In genomic region chr5:24482247-24483079, GRCm38 (mm10) we compare ENCODE assay signal across 11 mouse cellular contexts. TPM values are rescaled to one million over a fixed set of nuclear protein-coding genes. Genes with fewer than 3 reads are reported as not detected.
DNase-seq lines count a peak whose midpoint lies in the region; ATAC-seq and TF ChIP-seq lines count a peak whose summit lies in the region.
"Had no signal": no experiment of that assay in that cellular context is flagged by ENCODE, and none has a peak within 500 bp of the region (broad histone marks: within the 10 kb centered on the region; RNA-seq: fewer than 3 reads in every experiment).

No protein-coding gene starts in this region.

- WGBS in forebrain, embryonic 15.5 days: 40% methylated on average over 41 of the region's 41 CpGs
- WGBS in kidney, embryonic 15.5 days: 45% methylated on average over 37 of the region's 41 CpGs
- WGBS in liver, postnatal 0 days (ENCODE audit: insufficient replicate concordance): 61% methylated on average over 36 of the region's 41 CpGs

- H3K4me1 ChIP-seq in forebrain, embryonic 15.5 days: peaks cover 38% of the 10 kb centered on the region
- peaks cover 46% of the 10 kb centered on the region for H3K4me1 ChIP-seq in kidney, embryonic 15.5 days
- H3K4me1 ChIP-seq in liver, postnatal 0 days (ENCODE audit: insufficient read depth): 0 out of 2 replicates have a peak, but pooled peaks cover 3% of the 10 kb centered on the region

- no peak overlapping the region for H3K4me3 ChIP-seq in forebrain, embryonic 15.5 days
- H3K4me3 ChIP-seq in kidney, embryonic 15.5 days (replicated peaks): 0 out of 2 replicates have a peak overlapping the region, but pooled peaks have one; percentile 2
- H3K4me3 ChIP-seq in liver, postnatal 0 days (ENCODE audit: low read depth, low read length): no peak overlapping the region
- H3K4me3 ChIP-seq: limb, embryonic 15.5 days had no signal

- H3K27me3 ChIP-seq in forebrain, embryonic 15.5 days: peaks cover 6% of the 10 kb centered on the region; the same call in 1 of the 2 replicates
- 0 out of 2 replicates have a peak, but pooled peaks cover 9% of the 10 kb centered on the region for H3K27me3 ChIP-seq in kidney, embryonic 15.5 days
- H3K27me3 ChIP-seq in liver, postnatal 0 days (ENCODE audit: insufficient read depth, low read length): no peaks in the 10 kb centered on the region
- H3K27me3 ChIP-seq: limb, embryonic 15.5 days had no signal

- no peak for TF ChIP-seq EP300 in liver, postnatal 0 days (IDR thresholded peaks at IDR 0.05; ENCODE audit: low read depth)

- ATAC-seq in forebrain, embryonic 15.5 days (replicated peaks): no peak
- peak; percentile 64 for ATAC-seq in kidney, embryonic 15.5 days (replicated peaks; ENCODE audit: low FRiP score)
- peak; percentile 75 for ATAC-seq in liver, postnatal 0 days
- no peak for ATAC-seq in erythroblast, adult 5-6 weeks (replicated peaks; ENCODE audit: low FRiP score, poor library complexity, severe bottlenecking)

- no peak for TF ChIP-seq CTCF in liver, postnatal 0 days (IDR thresholded peaks at IDR 0.05; ENCODE audit: low read depth)

- no peak overlapping the region for H3K4me2 ChIP-seq in forebrain, embryonic 15.5 days (replicated peaks)
- H3K4me2 ChIP-seq in kidney, embryonic 15.5 days: peak overlapping the region; percentile 38
- H3K4me2 ChIP-seq in liver, postnatal 0 days (ENCODE audit: low read depth, low read length): peak overlapping the region; percentile 42
- H3K4me2 ChIP-seq: limb, embryonic 15.5 days had no signal

- peak; percentile 46 for DNase-seq in embryo, embryonic 11 days
- DNase-seq in embryo, embryonic 10 days (ENCODE audit: low spot score): no peak
- DNase-seq in liver, postnatal 0 days: peak; percentile 68
- DNase-seq in urinary bladder, adult 2 months (ENCODE audit: low spot score): no peak
- DNase-seq in cerebellum, adult 18-20 months: no peak

- H3K27ac ChIP-seq in forebrain, embryonic 15.5 days (replicated peaks): no peak overlapping the region
- peak overlapping the region; percentile 86 for H3K27ac ChIP-seq in kidney, embryonic 15.5 days
- H3K27ac ChIP-seq in liver, postnatal 0 days (ENCODE audit: low read depth): peak overlapping the region; percentile 55
- H3K27ac ChIP-seq: limb, embryonic 15.5 days had no signal

- H3K9ac ChIP-seq in forebrain, embryonic 15.5 days (replicated peaks): peak overlapping the region; percentile 13; the same call in 1 of the 2 replicates
- H3K9ac ChIP-seq in kidney, embryonic 15.5 days: 0 out of 2 replicates have a peak overlapping the region, but pooled peaks have one; percentile 3
- H3K9ac ChIP-seq in liver, postnatal 0 days (replicated peaks): 0 out of 2 replicates have a peak overlapping the region, but pooled peaks have one; percentile 21
- H3K9ac ChIP-seq: limb, embryonic 15.5 days had no signal

- no peaks in the 10 kb centered on the region for H3K9me3 ChIP-seq in forebrain, embryonic 15.5 days
- no peaks in the 10 kb centered on the region for H3K9me3 ChIP-seq in kidney, embryonic 15.5 days (replicated peaks)
- no peaks in the 10 kb centered on the region for H3K9me3 ChIP-seq in liver, postnatal 0 days (ENCODE audit: low read length)
- H3K9me3 ChIP-seq: limb, embryonic 15.5 days had no signal

- H3K36me3 ChIP-seq in forebrain, embryonic 15.5 days: peaks cover 53% of the 10 kb centered on the region
- H3K36me3 ChIP-seq in kidney, embryonic 15.5 days: peaks cover 82% of the 10 kb centered on the region
- H3K36me3 ChIP-seq in liver, postnatal 0 days (replicated peaks; ENCODE audit: insufficient read depth, low read length): peaks cover 33% of the 10 kb centered on the region

RNA-seq across cellular contexts. Expression of gene Agap3, which starts 30.5 kb away (rescaled TPM):
- polyA plus RNA-seq in forebrain, embryonic 15.5 days (2015; fragmentation: Nextera tagmentation; extraction: Ambion mirVana): 76.9 and 108 TPM in 2 replicates
- 18.8 and 21.0 TPM in 2 replicates for polyA plus RNA-seq in kidney, embryonic 15.5 days (2015; fragmentation: Nextera tagmentation; extraction: Ambion mirVana)
- polyA plus RNA-seq in liver, postnatal 0 days (2015; fragmentation: Nextera tagmentation; extraction: Ambion mirVana): 8.3 and 9.1 TPM in 2 replicates
- total RNA-seq in erythroblast, adult 5-6 weeks (2015; ENCODE audit: low replicate concordance): 1.0 and 3.5 TPM in 2 replicates
- 10.5 and 14.5 TPM in 2 replicates for total RNA-seq in erythroblast, adult 5-6 weeks (2017; ENCODE audit: low replicate concordance)
- polyA plus RNA-seq in urinary bladder, adult 2 months (2012; rRNA removed): 55.8 and 73.8 TPM in 2 replicates

RNA-seq across cellular contexts. Expression of gene Tmub1, which starts 34.8 kb away (rescaled TPM):
- polyA plus RNA-seq in forebrain, embryonic 15.5 days (2015; fragmentation: Nextera tagmentation; extraction: Ambion mirVana): 39.4 and 40.1 TPM in 2 replicates
- polyA plus RNA-seq in kidney, embryonic 15.5 days (2015; fragmentation: Nextera tagmentation; extraction: Ambion mirVana): 25.2 and 26.5 TPM in 2 replicates
- 5.2 and 5.5 TPM in 2 replicates for polyA plus RNA-seq in liver, postnatal 0 days (2015; fragmentation: Nextera tagmentation; extraction: Ambion mirVana)
- total RNA-seq in erythroblast, adult 5-6 weeks (2015; ENCODE audit: low replicate concordance): 2.9 and 3.7 TPM in 2 replicates
- total RNA-seq in erythroblast, adult 5-6 weeks (2017; ENCODE audit: low replicate concordance): 2.0 and 4.3 TPM in 2 replicates
- 24.5 TPM in 2 replicates for polyA plus RNA-seq in urinary bladder, adult 2 months (2012; rRNA removed)

RNA-seq across cellular contexts. Expression of gene Fastk, which starts 37.4 kb away (rescaled TPM):
- polyA plus RNA-seq in forebrain, embryonic 15.5 days (2015; fragmentation: Nextera tagmentation; extraction: Ambion mirVana): 90.6 and 91.4 TPM in 2 replicates
- 116 and 125 TPM in 2 replicates for polyA plus RNA-seq in kidney, embryonic 15.5 days (2015; fragmentation: Nextera tagmentation; extraction: Ambion mirVana)
- polyA plus RNA-seq in liver, postnatal 0 days (2015; fragmentation: Nextera tagmentation; extraction: Ambion mirVana): 40.6 and 46.9 TPM in 2 replicates
- 9.2 and 25.1 TPM in 2 replicates for total RNA-seq in erythroblast, adult 5-6 weeks (2015; ENCODE audit: low replicate concordance)
- 4.3 and 9.1 TPM in 2 replicates for total RNA-seq in erythroblast, adult 5-6 weeks (2017; ENCODE audit: low replicate concordance)
- polyA plus RNA-seq in urinary bladder, adult 2 months (2012; rRNA removed): 134 and 154 TPM in 2 replicates

RNA-seq across cellular contexts. Expression of gene Gbx1, which starts 44.5 kb away (rescaled TPM):
- 1.2 and 2.3 TPM in 2 replicates for polyA plus RNA-seq in forebrain, embryonic 15.5 days (2015; fragmentation: Nextera tagmentation; extraction: Ambion mirVana)
- 0.04 and 0.10 TPM in 2 replicates for polyA plus RNA-seq in kidney, embryonic 15.5 days (2015; fragmentation: Nextera tagmentation; extraction: Ambion mirVana)
- not detected in 2 replicates for polyA plus RNA-seq in liver, postnatal 0 days (2015; fragmentation: Nextera tagmentation; extraction: Ambion mirVana)
- total RNA-seq in erythroblast, adult 5-6 weeks (2015; ENCODE audit: low replicate concordance): not detected in 2 replicates
- not detected in 2 replicates for total RNA-seq in erythroblast, adult 5-6 weeks (2017; ENCODE audit: low replicate concordance)
- polyA plus RNA-seq in urinary bladder, adult 2 months (2012; rRNA removed): 0.01 and 0.07 TPM in 2 replicates
- total RNA-seq: heart, adult 18-20 months had no signal
- polyA plus RNA-seq: thymus, postnatal 0 days had no signal

RNA-seq across cellular contexts. Expression of gene Asb10, which starts 58.3 kb away (rescaled TPM):
- 0.11 and 0.42 TPM in 2 replicates for polyA plus RNA-seq in forebrain, embryonic 15.5 days (2015; fragmentation: Nextera tagmentation; extraction: Ambion mirVana)
- polyA plus RNA-seq in kidney, embryonic 15.5 days (2015; fragmentation: Nextera tagmentation; extraction: Ambion mirVana): 0.61 and 0.67 TPM in 2 replicates
- polyA plus RNA-seq in liver, postnatal 0 days (2015; fragmentation: Nextera tagmentation; extraction: Ambion mirVana): 0.06 and 0.14 TPM in 2 replicates
- not detected in 2 replicates for total RNA-seq in erythroblast, adult 5-6 weeks (2015; ENCODE audit: low replicate concordance)
- 0.14 TPM in 1 of 2 replicates, not detected in the other for total RNA-seq in erythroblast, adult 5-6 weeks (2017; ENCODE audit: low replicate concordance)
- 0.45 and 0.72 TPM in 2 replicates for polyA plus RNA-seq in urinary bladder, adult 2 months (2012; rRNA removed)

Comparison
In these comparisons a context has a peak if more than half of its experiments do, and no peak if none do; other contexts are left out.
1. DNase-seq: peak in embryo, embryonic 11 days (single experiment) and liver, postnatal 0 days (single experiment); none in embryo, embryonic 10 days (single experiment), urinary bladder, adult 2 months (single experiment) and cerebellum, adult 18-20 months (0 of 2).
2. ATAC-seq: peak in kidney, embryonic 15.5 days (single experiment) and liver, postnatal 0 days (single experiment); none in forebrain, embryonic 15.5 days (single experiment) and erythroblast, adult 5-6 weeks (single experiment).
3. Peak in every context shown above with its lines, with median percentiles within 50 percentile points of each other: H3K9ac ChIP-seq.